Mouse (Mus musculus): Measurements from ENCODE around the gene Polr2l. TPM values are rescaled to one million over a fixed set of nuclear protein-coding genes. Genes with fewer than 3 reads are reported as not detected.

Polr2l gene
- polyA plus RNA-seq, 1 experiment from 2014 or later = 63.4 TPM

- Histone ChIP-seq H3K4me1 (peaks cover 25% of the 10 kb centered on the region), H3K4me2 (replicated peaks) (peak overlapping the region; percentile 99; the same call in 1 of the 2 replicates), H3K36me3 (no peaks in the 10 kb centered on the region), H3K27me3 (peaks cover 40% of the 10 kb centered on the region), H3K9ac (no peak overlapping the region), H3K27ac (no peak overlapping the region), H3K4me3 (0 out of 2 replicates have a peak overlapping the region, but pooled peaks have one; percentile 62), H3K9me3 (no peaks in the 10 kb centered on the region)
- no peak for ATAC-seq (ENCODE audit: low FRiP score, low read depth)
- WGBS = 67% methylated on average over 6 of the region's 6 CpGs
Observed at GRCm38 (mm10) chr7:141483114-141483653, 8.3 kb upstream of the Polr2l start.

GRCm38 (mm10) chr7:141482531-141483024 is 7.6 kb upstream of the Polr2l start:
- Histone ChIP-seq H3K9ac (peak overlapping the region; percentile 67), H3K4me1 (peaks cover 31% of the 10 kb centered on the region), H3K27ac (no peak overlapping the region)

GRCm38 (mm10) chr7:141481498-141482401 is 6.8 kb upstream of the Polr2l start:
- Histone ChIP-seq H3K9me3 (no peaks in the 10 kb centered on the region), H3K9ac (peak overlapping the region; percentile 67), H3K27me3 (peaks cover 40% of the 10 kb centered on the region), H3K4me3 (peak overlapping the region; percentile 62), H3K4me1 (peaks cover 39% of the 10 kb centered on the region), H3K4me2 (replicated peaks) (peak overlapping the region; percentile 99), H3K27ac (no peak overlapping the region), H3K36me3 (no peaks in the 10 kb centered on the region)
- under 1% methylated on average over 77 of the region's 81 CpGs for WGBS
- peak; percentile 20 for ATAC-seq (ENCODE audit: low FRiP score, low read depth)

More at GRCm38 (mm10) chr7:141482531-141483024, 7.6 kb upstream of the Polr2l start:
- peak overlapping the region; percentile 62 for H3K4me3 ChIP-seq
- peak overlapping the region; percentile 99 for H3K4me2 ChIP-seq (replicated peaks)
- H3K27me3 ChIP-seq = peaks cover 40% of the 10 kb centered on the region
- no peaks in the 10 kb centered on the region for H3K36me3 ChIP-seq
- no peaks in the 10 kb centered on the region for H3K9me3 ChIP-seq
- ATAC-seq (ENCODE audit: low FRiP score, low read depth) = no peak
- 5% methylated on average over 11 of the region's 11 CpGs for WGBS

- Histone ChIP-seq H3K27ac (no peak overlapping the region), H3K4me2 (replicated peaks) (peak overlapping the region; percentile 99), H3K9me3 (no peaks in the 10 kb centered on the region), H3K9ac (no peak overlapping the region), H3K36me3 (no peaks in the 10 kb centered on the region), H3K4me1 (peaks cover 47% of the 10 kb centered on the region), H3K27me3 (peaks cover 40% of the 10 kb centered on the region), H3K4me3 (peak overlapping the region; percentile 62)
- ATAC-seq (ENCODE audit: low FRiP score, low read depth) = no peak; the same call in 1 of the 2 replicates
- whole genome bisulfite sequencing = 10% methylated on average over 10 of the region's 10 CpGs
Observed at GRCm38 (mm10) chr7:141480842-141481497, 6.0 kb upstream of the Polr2l start.

- WGBS = 71% methylated on average over 5 of the region's 5 CpGs
- Histone ChIP-seq H3K4me3 (no peak overlapping the region), H3K9me3 (no peaks in the 10 kb centered on the region), H3K36me3 (no peaks in the 10 kb centered on the region), H3K9ac (peak overlapping the region; percentile 45; the same call in 1 of the 2 replicates), H3K27ac (peak overlapping the region; percentile 92), H3K27me3 (peaks cover 28% of the 10 kb centered on the region), H3K4me2 (replicated peaks) (peak overlapping the region; percentile 95), H3K4me1 (peaks cover 64% of the 10 kb centered on the region)
- no peak for ATAC-seq (ENCODE audit: low FRiP score, low read depth)
Observed at GRCm38 (mm10) chr7:141478270-141478748, 3.4 kb upstream of the Polr2l start.

GRCm38 (mm10) chr7:141477578-141478269 is 2.8 kb upstream of the Polr2l start:
- Histone ChIP-seq H3K36me3 (peaks cover 2% of the 10 kb centered on the region), H3K9ac (peak overlapping the region; percentile 45; the same call in 1 of the 2 replicates), H3K27ac (peak overlapping the region; percentile 92), H3K9me3 (no peaks in the 10 kb centered on the region), H3K4me1 (peaks cover 63% of the 10 kb centered on the region), H3K27me3 (peaks cover 22% of the 10 kb centered on the region), H3K4me3 (peak overlapping the region; percentile 78; the same call in 1 of the 2 replicates), H3K4me2 (replicated peaks) (peak overlapping the region; percentile 95)
- WGBS = 53% methylated on average over 4 of the region's 4 CpGs
- peak; percentile 6; the same call in 1 of the 2 replicates for ATAC-seq (ENCODE audit: low FRiP score, low read depth)

- WGBS = 12% methylated on average over 7 of the region's 7 CpGs
- no peak for ATAC-seq (ENCODE audit: low FRiP score, low read depth)
- Histone ChIP-seq H3K4me1 (peaks cover 56% of the 10 kb centered on the region), H3K9me3 (no peaks in the 10 kb centered on the region), H3K9ac (peak overlapping the region; percentile 81), H3K4me2 (replicated peaks) (peak overlapping the region; percentile 95), H3K4me3 (peak overlapping the region; percentile 78), H3K27ac (peak overlapping the region; percentile 92), H3K36me3 (peaks cover 10% of the 10 kb centered on the region), H3K27me3 (peaks cover 15% of the 10 kb centered on the region)
Observed at GRCm38 (mm10) chr7:141476981-141477370, 2.0 kb upstream of the Polr2l start.

GRCm38 (mm10) chr7:141476226-141476980 is 1.5 kb upstream of the Polr2l start:
- Histone ChIP-seq H3K9ac (peak overlapping the region; percentile 81), H3K4me3 (peak overlapping the region; percentile 78), H3K4me2 (replicated peaks) (peak overlapping the region; percentile 95), H3K36me3 (peaks cover 14% of the 10 kb centered on the region), H3K9me3 (no peaks in the 10 kb centered on the region), H3K27ac (peak overlapping the region; percentile 92), H3K4me1 (peaks cover 50% of the 10 kb centered on the region), H3K27me3 (peaks cover 9% of the 10 kb centered on the region; the same call in 1 of the 2 replicates)
- 2% methylated on average over 9 of the region's 17 CpGs for WGBS
- peak; percentile 66 for ATAC-seq (ENCODE audit: low FRiP score, low read depth)

GRCm38 (mm10) chr7:141475805-141476158 is 850 bp upstream of the Polr2l start:
- peak overlapping the region; percentile 95 for H3K4me2 ChIP-seq (replicated peaks)
- under 1% methylated on average over 12 of the region's 12 CpGs for WGBS
- no peak for ATAC-seq (ENCODE audit: low FRiP score, low read depth)
- H3K9me3 ChIP-seq = no peaks in the 10 kb centered on the region
- H3K4me1 ChIP-seq = peaks cover 44% of the 10 kb centered on the region
- H3K9ac ChIP-seq = peak overlapping the region; percentile 81
- H3K27me3 ChIP-seq = 0 out of 2 replicates have a peak, but pooled peaks cover 3% of the 10 kb centered on the region
- H3K27ac ChIP-seq = peak overlapping the region; percentile 92
- H3K4me3 ChIP-seq = peak overlapping the region; percentile 78
- peaks cover 20% of the 10 kb centered on the region for H3K36me3 ChIP-seq

GRCm38 (mm10) chr7:141474160-141474559 is 772 bp downstream of the Polr2l start:
- no peak overlapping the region for H3K27ac ChIP-seq
- 4% methylated on average over 5 of the region's 5 CpGs for WGBS
- peak overlapping the region; percentile 78 for H3K4me3 ChIP-seq
- H3K9me3 ChIP-seq = no peaks in the 10 kb centered on the region
- peaks cover 50% of the 10 kb centered on the region for H3K4me1 ChIP-seq
- no peaks in the 10 kb centered on the region for H3K27me3 ChIP-seq
- H3K4me2 ChIP-seq (replicated peaks) = peak overlapping the region; percentile 95
- H3K36me3 ChIP-seq = peaks cover 36% of the 10 kb centered on the region
- H3K9ac ChIP-seq = peak overlapping the region; percentile 81
- no peak for ATAC-seq (ENCODE audit: low FRiP score, low read depth)
